Mouse (Mus musculus) layer of hippocampus, postnatal 25 days (tissue): ENCODE results near the gene Gna11. TPM values are rescaled to one million over a fixed set of nuclear protein-coding genes. Genes with fewer than 3 reads are reported as not detected.

Experiments
- DNase-seq, 2 experiments: peaks; one replicate each; pipeline ENCODE4 v3.0.0; 2022; ENCODE audit warnings: mixed read lengths in 2 of 2, low spot score in 1 of 2; ENCODE audit errors: extremely low spot score in 1 of 2
- total RNA-seq, 2 experiments: library from RNA; stranded (reverse); gene quantifications; 2 replicates each; pipeline ENCODE4 v1.2.3; 2021

The Gna11 gene
- total RNA-seq, 2 experiments from 2014 or later: 110 to 121 TPM

GRCm38 (mm10) chr10:81510246-81510810 lies 34.7 kb downstream of the Gna11 start:
- DNase-seq: no peak

DNA sequence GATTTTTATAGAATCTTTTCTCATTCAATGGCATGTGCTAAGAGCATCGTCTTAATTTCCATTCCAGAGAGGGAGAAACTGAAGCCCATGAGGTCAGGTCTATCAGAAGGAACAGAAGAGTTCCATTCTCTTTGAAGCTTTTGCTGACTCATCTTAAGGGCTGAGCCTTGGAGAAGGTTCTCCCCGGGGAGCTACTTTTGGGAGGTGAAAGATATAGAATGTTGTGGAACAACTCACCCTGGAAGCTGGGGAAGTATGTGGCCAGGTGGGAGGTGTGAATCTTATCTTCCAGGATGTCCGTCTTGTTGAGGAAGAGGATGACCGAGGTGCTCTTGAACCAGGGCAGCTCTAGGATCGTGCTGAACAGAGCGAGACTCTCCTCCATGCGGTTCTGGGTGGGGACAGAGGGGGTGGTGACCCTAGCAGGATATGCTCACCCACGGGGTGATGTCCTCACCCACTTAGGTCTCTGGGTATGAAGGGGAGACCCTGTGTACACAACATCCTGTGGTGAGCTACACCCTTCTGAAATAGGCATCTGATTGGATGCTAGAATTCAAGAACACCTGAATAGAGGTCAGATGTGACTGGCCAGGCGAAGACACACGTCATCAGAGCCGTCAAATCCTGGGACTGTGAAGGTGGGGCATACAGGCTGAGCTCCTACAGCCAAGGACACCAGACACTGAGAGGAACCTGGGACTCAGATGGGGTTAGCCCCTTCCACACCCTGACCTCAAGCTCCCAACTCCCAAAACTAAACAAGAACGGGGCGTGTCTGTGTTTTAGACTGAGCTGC lies 37.1 kb downstream of the Gna11 start:
- no peak for DNase-seq

DNA sequence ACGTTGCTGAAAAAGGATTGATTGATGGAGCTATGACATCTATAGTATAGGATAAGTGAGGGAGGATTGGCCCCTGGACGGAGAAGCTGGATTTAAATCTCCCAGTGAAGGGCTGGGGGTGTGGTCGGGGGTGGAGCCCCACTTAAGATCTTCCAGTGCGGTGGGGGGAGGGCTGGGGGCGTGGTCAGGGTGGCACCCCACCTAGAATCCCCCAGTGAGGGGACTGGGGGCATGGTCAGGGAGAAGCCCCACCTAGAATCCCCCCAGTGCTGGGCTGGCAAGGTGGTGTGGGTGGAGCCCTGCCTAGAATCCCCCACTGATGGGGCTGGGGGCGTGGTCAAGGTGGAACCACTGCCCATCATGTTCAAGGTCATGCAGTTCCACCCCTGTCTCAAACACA lies 37.9 kb downstream of the Gna11 start:
- DNase-seq: no peak

DNA sequence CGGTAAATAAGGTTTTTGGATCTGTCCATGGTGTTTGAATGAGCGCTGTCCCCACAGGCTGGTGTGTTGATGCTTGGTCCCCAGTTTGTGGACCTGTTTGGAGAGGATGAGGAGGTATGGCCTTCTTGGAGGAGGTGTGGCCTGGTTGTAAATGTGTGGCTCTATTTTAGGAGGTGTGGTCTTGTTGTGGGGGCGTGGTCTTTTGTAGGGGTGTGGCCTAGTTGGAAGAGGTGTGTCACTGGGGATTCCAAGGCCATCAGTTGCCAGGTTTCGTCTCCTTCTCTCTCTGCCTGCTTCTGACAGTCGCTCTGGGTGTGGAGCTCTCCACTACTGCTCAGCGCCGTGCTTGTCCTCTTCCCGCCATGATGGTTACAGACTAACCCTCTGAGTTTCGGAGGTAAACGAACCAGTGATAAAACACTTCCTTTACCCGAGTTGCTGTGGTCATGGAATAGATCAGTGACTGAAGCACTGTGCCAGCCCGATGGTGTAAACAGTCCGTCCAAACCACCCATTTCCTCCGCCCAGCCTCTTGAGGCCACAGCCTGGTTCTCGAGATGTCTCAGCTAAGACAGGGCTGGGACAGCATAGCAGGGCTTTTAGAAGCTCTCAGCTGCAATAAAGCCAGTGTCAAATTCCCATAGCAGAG lies 39.9 kb downstream of the Gna11 start:
- no peak for DNase-seq

- DNase-seq: peak; percentile 98 to 99
Observed at GRCm38 (mm10) chr10:81502658-81503057, 42.3 kb downstream of the Gna11 start.

GRCm38 (mm10) chr10:81501863-81502262 lies 43.1 kb downstream of the Gna11 start:
- DNase-seq: no peak

DNA sequence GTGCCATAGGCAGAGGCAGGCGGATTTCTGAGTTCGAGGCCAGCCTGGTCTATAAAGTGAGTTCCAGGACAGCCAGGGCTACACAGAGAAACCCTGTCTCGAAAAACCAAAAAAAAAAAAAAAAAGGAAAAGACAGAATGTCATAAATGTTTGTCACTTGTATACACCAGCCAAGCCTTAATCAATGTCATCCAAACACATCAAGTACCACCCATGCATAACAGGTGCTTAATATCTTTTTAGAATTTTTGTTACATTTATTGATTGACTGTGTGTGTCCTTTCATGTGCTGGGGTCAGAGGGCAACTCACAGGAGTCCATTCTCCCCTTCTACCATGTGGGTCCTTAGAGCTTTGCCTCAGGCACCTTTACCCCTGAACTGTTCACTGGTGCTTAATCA lies 45.0 kb downstream of the Gna11 start, which contains the start of gene S1pr4:
S1pr4 (minus strand) TSS at position 101 of the 400 bp plus-strand sequence.
- DNase-seq: no peak

- no peak for DNase-seq
Observed at GRCm38 (mm10) chr10:81499250-81499901, 45.6 kb downstream of the Gna11 start.

- DNase-seq: no peak
Observed at GRCm38 (mm10) chr10:81498316-81499249, 46.4 kb downstream of the Gna11 start.

DNA sequence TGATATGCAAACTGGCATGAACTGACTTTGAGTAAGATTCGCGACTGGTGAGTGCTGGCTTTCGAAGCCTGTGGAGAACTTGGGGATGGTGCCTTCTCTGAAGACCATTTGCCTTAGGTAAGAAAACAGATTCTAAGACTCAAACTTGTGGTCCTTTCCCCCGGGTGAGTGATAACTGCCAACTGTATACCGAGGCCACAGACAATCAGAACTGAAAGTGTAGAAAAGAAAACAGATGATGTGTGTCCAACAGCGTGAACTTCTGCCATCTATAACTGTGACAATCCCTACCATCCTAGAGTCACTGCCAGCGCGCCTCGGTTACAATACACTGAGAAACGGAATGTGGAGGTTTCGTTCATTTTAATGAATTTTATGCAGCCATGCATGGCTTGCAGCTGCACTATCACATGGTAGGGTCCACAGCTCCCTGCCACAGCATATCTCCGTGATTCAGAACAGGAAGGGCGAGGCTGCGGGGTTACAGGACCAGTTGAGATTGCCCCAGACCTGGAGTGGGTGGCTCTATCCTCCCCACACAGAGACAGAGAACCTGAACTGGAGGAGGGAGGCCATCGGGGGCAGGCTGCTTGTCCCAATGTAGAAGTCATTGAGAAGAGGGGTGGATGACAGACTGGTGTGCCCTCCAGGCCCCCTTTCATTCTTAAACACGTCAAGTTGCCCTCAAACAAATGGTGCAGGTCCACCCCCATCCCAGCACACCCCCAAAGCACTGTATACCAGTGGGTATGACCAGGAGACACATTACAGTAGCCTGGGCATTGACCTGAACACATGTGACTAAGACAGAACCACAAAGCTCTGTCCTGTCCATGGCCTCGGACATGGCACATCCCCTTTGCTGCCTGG lies 47.4 kb downstream of the Gna11 start:
- no peak for DNase-seq

DNA sequence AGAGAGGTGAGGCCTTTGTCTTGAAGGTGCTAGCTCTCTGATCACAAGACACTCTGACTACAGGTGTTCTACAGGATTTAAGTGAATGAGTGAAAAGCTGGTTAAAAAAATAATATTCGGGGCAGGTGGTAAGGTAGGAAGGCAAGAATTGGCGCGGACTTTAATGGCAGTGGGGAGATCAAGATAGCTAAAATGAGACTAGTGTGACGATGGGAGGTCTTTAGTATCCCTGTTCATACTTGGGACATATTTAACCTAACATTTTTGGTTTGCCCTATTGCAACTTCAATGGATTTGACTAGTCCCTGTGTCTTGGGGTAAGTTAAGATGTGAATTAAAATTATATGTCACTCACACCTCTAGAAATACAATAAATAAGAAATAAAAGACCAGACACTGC lies 48.0 kb downstream of the Gna11 start:
- DNase-seq: no peak

DNA sequence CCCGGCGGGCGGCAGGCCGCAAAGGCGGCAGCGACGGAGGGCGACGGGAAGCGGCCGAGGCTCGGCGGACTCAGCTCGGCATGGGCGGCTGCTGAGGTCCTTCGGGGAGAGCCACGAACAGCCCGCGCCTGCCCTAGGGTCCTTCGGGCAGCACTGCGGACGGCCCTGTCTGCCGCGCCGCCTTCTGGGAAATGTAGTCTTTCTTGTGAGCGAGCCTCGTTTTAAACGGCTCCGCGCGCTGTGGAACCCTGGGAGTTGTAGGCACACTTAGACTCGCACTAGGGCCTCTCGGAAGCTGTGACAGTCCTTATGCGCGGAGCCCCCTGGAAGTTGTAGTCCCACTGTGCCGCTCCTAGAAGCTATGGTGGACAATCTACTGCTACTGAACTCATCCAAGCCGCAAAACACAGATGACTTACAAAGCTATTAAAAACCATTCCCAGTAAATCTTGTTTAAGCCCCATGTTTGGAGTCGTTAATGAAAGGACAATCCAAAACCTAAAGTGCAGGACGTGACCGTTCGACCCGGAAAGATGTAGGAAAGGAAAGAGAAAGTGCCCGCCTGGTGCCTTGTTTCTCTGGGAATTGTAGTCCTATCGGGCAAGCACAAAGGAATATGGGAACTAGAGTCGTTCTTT lies 48.6 kb downstream of the Gna11 start, which contains the start of gene Ncln:
Ncln (minus strand) TSS at position 129 of the 638 bp plus-strand sequence.
- peak; percentile 90 to 92 for DNase-seq

DNA sequence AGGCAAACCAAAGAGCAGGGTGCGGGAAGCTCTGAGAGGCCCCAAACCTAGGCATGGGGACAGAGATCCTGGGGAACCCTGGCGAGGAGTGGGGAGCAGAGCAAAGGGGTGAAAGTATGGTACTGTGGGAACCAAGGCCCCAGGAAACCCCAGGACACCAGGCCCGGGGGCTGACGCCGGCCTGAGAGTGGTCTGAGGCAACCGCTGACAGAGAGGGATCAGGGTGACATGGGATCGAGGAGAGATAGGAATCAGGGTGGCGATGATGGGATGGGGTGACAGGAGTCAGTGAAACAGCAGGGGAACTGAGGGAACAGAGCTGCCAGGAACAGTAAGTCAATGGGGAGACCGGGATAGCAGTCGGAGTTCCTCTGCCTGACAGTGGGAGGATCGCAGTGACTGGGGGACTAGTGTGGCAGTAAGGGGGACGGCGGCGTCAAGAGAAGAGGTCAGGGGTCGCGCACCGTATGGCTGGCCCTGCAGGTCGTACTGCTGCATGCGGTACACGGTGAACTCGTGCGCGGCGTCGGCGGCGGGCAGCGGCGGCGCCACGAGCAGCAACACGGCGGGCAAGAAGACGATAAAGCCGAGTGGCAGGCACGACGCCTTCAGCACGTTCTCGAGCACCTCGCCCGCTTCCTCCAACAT lies 49.2 kb downstream of the Gna11 start:
- DNase-seq: peak in 1 of 2 experiments; percentile 48

DNA sequence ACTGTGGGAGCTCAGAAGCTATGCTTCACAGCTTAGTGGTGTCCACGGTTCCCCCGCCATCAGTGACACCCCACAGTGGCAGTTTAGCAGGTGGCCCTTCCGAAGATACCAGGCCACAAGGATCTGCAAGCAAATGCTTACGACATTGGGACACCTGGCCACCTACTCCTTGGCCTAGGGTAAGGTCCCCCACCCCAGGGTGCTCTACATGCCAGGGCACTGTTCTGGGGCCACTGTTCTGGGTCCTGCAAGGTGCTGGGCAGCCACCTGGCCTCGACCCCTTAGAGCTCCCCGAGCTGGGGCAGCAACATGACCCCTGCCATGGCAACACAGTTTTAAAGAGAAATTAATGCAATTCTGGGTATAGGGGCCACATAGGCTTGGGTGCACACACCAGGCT lies 49.8 kb downstream of the Gna11 start:
- no peak for DNase-seq

DNA sequence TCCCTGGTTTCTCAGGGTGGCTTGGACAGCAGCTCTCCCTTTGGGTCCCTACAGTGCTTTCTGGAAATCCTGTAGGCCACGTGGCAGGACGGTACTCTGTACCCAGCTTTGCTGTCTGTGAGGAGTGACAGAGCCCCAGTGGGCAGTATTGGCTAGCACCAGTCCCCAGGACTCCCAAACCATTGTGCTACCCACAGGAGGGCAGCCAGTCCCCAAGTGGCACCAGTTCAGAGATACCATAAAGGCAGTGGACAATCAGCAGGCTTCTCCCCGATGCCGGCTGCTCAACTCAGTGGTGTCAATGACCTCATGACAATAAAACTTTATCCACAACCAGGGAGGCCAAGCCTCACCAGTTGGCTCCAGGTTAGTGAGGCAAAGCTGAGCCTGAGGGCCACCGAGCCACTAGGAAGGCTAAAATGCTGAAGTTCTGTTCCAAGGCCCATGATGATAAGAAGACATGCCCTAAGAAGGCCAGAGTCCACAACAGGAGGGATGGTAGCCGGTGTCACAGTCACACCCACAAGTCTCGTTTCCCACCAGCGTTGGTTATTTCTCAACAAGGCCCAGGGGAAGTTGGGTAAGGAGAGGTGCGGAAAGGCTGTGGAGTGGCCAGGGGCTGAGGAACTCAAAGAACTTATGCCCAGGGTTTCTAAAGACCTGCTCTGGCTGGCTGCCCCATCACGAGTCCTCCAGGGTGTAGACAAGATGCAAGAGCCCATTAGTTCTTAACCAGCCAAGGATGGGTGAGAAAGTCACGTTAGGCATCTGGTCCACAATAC lies 50.5 kb downstream of the Gna11 start:
- no peak for DNase-seq

DNA sequence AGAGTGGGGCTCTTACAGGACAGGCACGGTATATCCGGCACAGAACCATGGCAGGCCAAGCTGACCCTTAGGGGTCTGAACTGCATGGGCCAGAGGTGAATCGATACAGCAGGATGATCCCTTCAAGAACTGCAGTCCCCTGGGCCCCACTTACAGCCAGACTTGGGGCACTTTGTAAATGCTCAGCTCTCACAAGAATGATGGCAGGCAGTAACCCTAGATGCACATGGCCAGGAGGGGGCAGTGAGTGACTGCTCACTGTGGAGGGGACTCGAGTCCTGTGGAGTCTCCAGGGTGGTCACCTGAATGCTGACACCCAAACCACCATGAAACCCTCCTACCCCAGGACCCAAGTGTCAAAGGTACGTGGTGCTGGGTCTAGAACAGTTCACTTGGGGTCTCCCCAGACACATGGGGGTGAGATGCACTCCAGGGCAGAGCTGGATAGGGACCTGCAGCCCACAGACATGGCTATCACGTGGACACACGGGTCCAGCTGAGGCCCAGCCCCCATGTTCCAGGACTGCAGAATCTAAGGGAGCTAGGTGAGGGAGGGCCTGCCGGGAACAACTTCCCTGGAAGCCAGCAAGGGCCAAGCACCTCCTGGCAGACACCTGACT lies 51.3 kb downstream of the Gna11 start:
- DNase-seq: no peak
